Comparison of ENCODE assay signal across 8 mouse cellular contexts in the genomic region with DNA sequence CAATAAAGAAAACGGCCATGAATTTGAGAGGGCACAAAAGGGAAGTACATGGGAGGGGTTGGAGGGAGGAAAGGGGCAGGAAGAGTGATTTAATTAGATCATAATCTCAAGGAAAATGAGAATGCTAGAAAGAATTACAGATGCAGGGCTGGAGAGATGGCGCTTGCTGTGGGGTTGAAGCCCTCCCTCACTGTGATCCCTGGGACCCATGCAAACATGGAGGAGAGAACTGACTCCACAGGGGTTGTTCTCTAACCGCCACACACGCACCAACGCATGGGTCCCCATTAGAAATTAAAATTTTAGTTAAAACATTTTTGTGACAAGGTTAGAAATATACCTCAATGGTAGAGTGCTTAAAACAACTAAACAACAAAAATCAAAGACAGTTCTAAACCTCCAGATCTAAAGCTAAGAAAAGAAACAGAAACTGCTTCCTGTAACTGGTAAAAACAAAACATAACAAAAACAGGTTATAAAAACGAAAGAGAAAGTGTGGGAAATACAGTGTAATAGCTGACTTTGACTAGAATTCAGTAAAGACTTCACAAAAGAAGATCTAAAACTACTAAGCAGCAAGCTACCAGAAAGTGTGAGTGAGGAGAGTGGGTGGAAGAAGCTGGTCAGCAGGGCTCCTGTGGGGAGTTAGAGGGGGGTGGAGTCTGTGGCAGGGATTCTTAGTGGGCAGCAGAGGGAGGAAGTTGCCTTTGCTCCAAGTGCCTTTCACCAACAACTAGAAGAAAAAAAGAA. TPM values are rescaled to one million over a fixed set of nuclear protein-coding genes. Genes with fewer than 3 reads are reported as not detected.
A peak's percentile ranks its signal among the peaks of the same experiment; 100 is the strongest.
DNase-seq lines count a peak whose midpoint lies in the region; ATAC-seq and TF ChIP-seq lines count a peak whose summit lies in the region.

No protein-coding gene starts in this region.

- 65% methylated on average over 6 of the region's 6 CpGs for WGBS in small intestine, adult 2 months

- 0 out of 2 replicates have a peak, but pooled peaks have one; percentile 9 for TF ChIP-seq CTCF in small intestine, adult 2 months (IDR thresholded peaks at IDR 0.05; ENCODE audit: extremely low read depth, insufficient read length, insufficient replicate concordance, low read depth, low read length)

- no peak for TF ChIP-seq POLR2A in small intestine, adult 2 months (IDR thresholded peaks at IDR 0.05; ENCODE audit: low read depth, low read length)

- H3K4me1 ChIP-seq in small intestine, adult 2 months (ENCODE audit: control insufficient read depth, insufficient read depth, insufficient read length, low read length) = peaks cover 3% of the 10 kb centered on the region

- peak; percentile 66 for ATAC-seq in CD4-positive, CD25-positive, alpha-beta regulatory T cell, adult 4 months

- H3K36me3 ChIP-seq in small intestine, adult 2 months (ENCODE audit: control insufficient read depth, insufficient read depth, low read length) = peaks cover 15% of the 10 kb centered on the region

- peak overlapping the region; percentile 46 for H3K4me3 ChIP-seq in small intestine, adult 2 months (ENCODE audit: low read depth, low read length)

- H3K27me3 ChIP-seq in small intestine, adult 2 months (ENCODE audit: control insufficient read depth, insufficient read depth, low read length) = no peaks in the 10 kb centered on the region

- peak overlapping the region; percentile 96 for H3K27ac ChIP-seq in small intestine, adult 2 months (ENCODE audit: insufficient read depth, low read depth, low read length)

- DNase-seq in adrenal gland, adult (ENCODE audit: inconsistent age in 2 of 2, low spot score in 1 of 2) = peak; percentile 25 to 63
- no peak for DNase-seq in adrenal gland, postnatal 4 days (ENCODE audit: low spot score in 2 of 2)
- DNase-seq in gastrocnemius, postnatal 25 days = peak; percentile 28
- peak; percentile 56 to 82 for DNase-seq in kidney, postnatal 25 days
- no peak for DNase-seq in right cerebral cortex, postnatal 25 days
- DNase-seq in cerebellum, adult 11-12 months = no peak

RNA-seq across cellular contexts. Expression of gene Rbl1, which starts 3.1 kb away (rescaled TPM):
- total RNA-seq in adrenal gland, postnatal 4 days (2021) = 10 to 100 TPM; 18.1 to 20.3 TPM
- 10 to 100 TPM; 19.3 to 23.4 TPM for polyA plus RNA-seq in CD4-positive, CD25-positive, alpha-beta regulatory T cell, adult 4 months (2017; shearing (Covaris generic))
- 1 to 10 TPM; 1.4 to 2.3 TPM for total RNA-seq in gastrocnemius, postnatal 25 days (2021)
- polyA plus RNA-seq in small intestine, adult 2 months (2012; rRNA removed) = 1.7 and 5.2 TPM in 2 replicates

Comparison
In these comparisons a context has a peak if more than half of its experiments do, and no peak if none do; other contexts are left out.
1. DNase-seq: peak in adrenal gland, adult (2 of 2), gastrocnemius, postnatal 25 days (single experiment) and kidney, postnatal 25 days (2 of 2); none in adrenal gland, postnatal 4 days (0 of 2), right cerebral cortex, postnatal 25 days (single experiment) and cerebellum, adult 11-12 months (single experiment).
2. RNA of gene Rbl1, which starts 3.1 kb away (total RNA-seq): 18.1 to 20.3 TPM in adrenal gland, postnatal 4 days; 1.4 to 2.3 TPM in gastrocnemius, postnatal 25 days; every median in the first group is over 4 times any median in the second.